Mouse (Mus musculus): ENCODE data around the gene Olfr918. TPM values are rescaled to one million over a fixed set of nuclear protein-coding genes. Genes with fewer than 3 reads are reported as not detected.

Gene Olfr918
- not detected for total RNA-seq (2021)
- long read RNA-seq, experiment 1 = 0 reads
- long read RNA-seq, experiment 2 = 0 reads

- no peak for DNase-seq
Observed at GRCm38 (mm10) chr9:38674501-38674900, at the start of gene Olfr918. TSS of gene Olfr918 (minus strand) at chr9:38674601.

GRCm38 (mm10) chr9:38724044-38724443, 49.6 kb upstream of the Olfr918 start:
- no peak for DNase-seq

GRCm38 (mm10) chr9:38718927-38719441, 44.6 kb upstream of the Olfr918 start:
- DNase-seq = peak; percentile 35 to 45

DNA sequence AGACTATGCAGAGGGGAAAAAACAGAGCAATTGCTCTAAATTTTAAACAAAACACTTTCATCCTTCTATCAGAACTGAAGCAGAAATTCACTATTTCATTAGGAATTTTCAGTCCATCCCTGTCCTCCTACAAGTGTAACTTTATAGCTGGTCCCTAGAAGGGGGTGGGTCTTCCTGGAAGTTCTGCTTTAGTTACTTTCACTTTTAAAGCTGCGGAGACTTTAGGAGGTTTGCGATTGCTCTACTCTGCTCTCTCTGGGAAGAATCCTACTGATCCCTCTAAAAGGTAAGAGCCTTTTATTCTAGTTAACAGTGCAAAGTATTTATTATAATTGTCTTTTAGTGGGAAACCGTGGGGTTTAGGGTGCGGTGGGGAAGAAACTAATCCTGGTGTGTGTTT, 43.7 kb upstream of the Olfr918 start, which contains the start of gene Vwa5a:
Vwa5a (plus strand) TSS at position 167 of the 400 bp plus-strand sequence.
- peak; percentile 68 to 71 for DNase-seq

- DNase-seq = no peak
Observed at GRCm38 (mm10) chr9:38672887-38673286, 1.5 kb downstream of the Olfr918 start.

GRCm38 (mm10) chr9:38665742-38666141, 8.7 kb downstream of the Olfr918 start, which contains the start of gene Olfr917:
TSS of gene Olfr917 (minus strand) at chr9:38665842.
- DNase-seq = no peak

- DNase-seq = no peak
Observed at GRCm38 (mm10) chr9:38659775-38660174, 14.6 kb downstream of the Olfr918 start, which contains the start of gene Olfr916. TSS of gene Olfr916 (minus strand) at chr9:38659875.

DNA sequence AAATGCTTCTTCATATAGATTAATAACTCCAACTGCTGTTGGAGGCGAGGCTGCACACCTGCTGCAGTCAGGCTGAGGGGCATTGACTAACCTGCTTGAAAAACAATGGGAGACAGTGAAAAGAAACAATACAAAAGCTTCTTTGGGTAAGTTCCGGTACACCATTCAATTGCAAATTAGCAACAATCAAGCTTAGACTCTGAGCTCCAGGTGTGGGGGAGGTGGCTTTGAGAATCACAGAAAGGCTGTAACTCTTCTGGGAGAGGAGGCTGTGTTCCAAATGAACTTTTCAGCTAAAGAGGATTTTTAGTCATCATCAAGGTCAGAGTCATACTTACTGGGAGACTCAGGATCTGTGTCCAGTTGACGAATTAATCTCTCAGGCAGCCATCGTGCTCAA, 42.0 kb downstream of the Olfr918 start:
- no peak for DNase-seq

Other genes starting within 250 kb of the Olfr918 start
- not detected for gene Olfr901, start 245.1 kb downstream of the Olfr918 start, total RNA-seq (2021)
- gene Olfr902, start 226.9 kb downstream of the Olfr918 start, total RNA-seq (2021) = not detected
- not detected for gene Olfr904, start 211.5 kb downstream of the Olfr918 start, total RNA-seq (2021)
- gene Olfr905, start 203.5 kb downstream of the Olfr918 start, total RNA-seq (2021) = not detected
- not detected for gene Olfr906, start 187.5 kb downstream of the Olfr918 start, total RNA-seq (2021)
- not detected for gene Olfr907, start 178.8 kb downstream of the Olfr918 start, total RNA-seq (2021)
- not detected for gene Olfr911-ps1, start 153.0 kb downstream of the Olfr918 start, total RNA-seq (2021)
- gene Olfr910, start 136.8 kb downstream of the Olfr918 start, total RNA-seq (2021) = not detected
- gene Olfr912, start 94.4 kb downstream of the Olfr918 start, total RNA-seq (2021) = not detected
- not detected for gene Olfr913, start 81.8 kb downstream of the Olfr918 start, total RNA-seq (2021)
- not detected for gene Olfr914, start 69.5 kb downstream of the Olfr918 start, total RNA-seq (2021)
- not detected for gene Olfr916, start 14.7 kb downstream of the Olfr918 start, total RNA-seq (2021)
- gene Olfr917, start 8.8 kb downstream of the Olfr918 start, total RNA-seq (2021) = not detected
- not detected for gene Olfr919, start 29.1 kb upstream of the Olfr918 start, total RNA-seq (2021)
- gene Vwa5a, start 43.7 kb upstream of the Olfr918 start, total RNA-seq (2021) = 10 to 100 TPM; 21.9 to 27.3 TPM
- gene Olfr920, start 77.7 kb upstream of the Olfr918 start, total RNA-seq (2021) = under 1 TPM; 0.05 TPM
- not detected for gene Olfr921, start 98.5 kb upstream of the Olfr918 start, total RNA-seq (2021)
- not detected for gene Olfr922, start 140.0 kb upstream of the Olfr918 start, total RNA-seq (2021)
- not detected for gene Olfr923, start 151.9 kb upstream of the Olfr918 start, total RNA-seq (2021)
- gene Olfr924, start 169.8 kb upstream of the Olfr918 start, total RNA-seq (2021) = not detected
- gene Olfr26, start 180.5 kb upstream of the Olfr918 start, total RNA-seq (2021) = not detected
- not detected for gene Olfr926, start 202.5 kb upstream of the Olfr918 start, total RNA-seq (2021)